In genomic region chr11:50477486-50478070, GRCm38 (mm10) we compare ENCODE assay signal across 11 mouse cellular contexts. TPM values are rescaled to one million over a fixed set of nuclear protein-coding genes. Genes with fewer than 3 reads are reported as not detected.
DNase-seq lines count a peak whose midpoint lies in the region; ATAC-seq lines count a peak whose summit lies in the region.
"Had no signal": no experiment of that assay in that cellular context is flagged by ENCODE, and none has a peak within 500 bp of the region (broad histone marks: within the 10 kb centered on the region; RNA-seq: fewer than 3 reads in every experiment).

No protein-coding gene starts in this region.

- no peaks in the 10 kb centered on the region for H3K36me3 ChIP-seq in forebrain, embryonic 12.5 days (replicated peaks)
- H3K36me3 ChIP-seq in forebrain, embryonic 10.5 days (replicated peaks): no peaks in the 10 kb centered on the region
- no peaks in the 10 kb centered on the region for H3K36me3 ChIP-seq in heart, embryonic 11.5 days (ENCODE audit: control insufficient read depth, insufficient read depth, low read length)
- H3K36me3 ChIP-seq in hindbrain, embryonic 13.5 days: no peaks in the 10 kb centered on the region
- H3K36me3 ChIP-seq in hindbrain, embryonic 14.5 days (replicated peaks; ENCODE audit: control insufficient read depth, insufficient read depth): no peaks in the 10 kb centered on the region
- H3K36me3 ChIP-seq: kidney, embryonic 15.5 days had no signal

- peaks cover 19% of the 10 kb centered on the region for H3K4me1 ChIP-seq in forebrain, embryonic 12.5 days
- peaks cover 7% of the 10 kb centered on the region; the same call in 1 of the 2 replicates for H3K4me1 ChIP-seq in forebrain, embryonic 10.5 days
- H3K4me1 ChIP-seq in heart, embryonic 11.5 days (ENCODE audit: control insufficient read depth, insufficient read depth, low read length): peaks cover 11% of the 10 kb centered on the region
- H3K4me1 ChIP-seq in hindbrain, embryonic 13.5 days (replicated peaks): peaks cover 13% of the 10 kb centered on the region
- H3K4me1 ChIP-seq in hindbrain, embryonic 14.5 days (replicated peaks; ENCODE audit: control insufficient read depth, insufficient read depth, low read length): peaks cover 10% of the 10 kb centered on the region; the same call in 1 of the 2 replicates
- H3K4me1 ChIP-seq: kidney, embryonic 15.5 days had no signal

- no peak for DNase-seq in forebrain, embryonic 10.5 days (ENCODE audit: extremely low spot score, low spot score)
- no peak for DNase-seq in heart, postnatal 14 days
- no peak for DNase-seq in hindbrain, embryonic 14.5 days (ENCODE audit: low spot score)
- peak; percentile 35 for DNase-seq in brain, adult 2 months (ENCODE audit: low read depth, low spot score)
- no peak for DNase-seq in natural killer cell, adult 2 months (ENCODE audit: low spot score in 2 of 2)
- DNase-seq: lung, adult 18-20 months had no signal

- intact Hi-C loops in heart, postnatal 14 days (cut with DNase I): no loop called here

- 73% methylated on average over 11 of the region's 11 CpGs for WGBS in forebrain, embryonic 12.5 days
- WGBS in forebrain, embryonic 10.5 days: 86% methylated on average over 11 of the region's 11 CpGs
- 69% methylated on average over 11 of the region's 11 CpGs for WGBS in heart, embryonic 11.5 days (ENCODE audit: insufficient replicate concordance)
- 69% methylated on average over 11 of the region's 11 CpGs for WGBS in hindbrain, embryonic 13.5 days
- 65% methylated on average over 11 of the region's 11 CpGs for WGBS in hindbrain, embryonic 14.5 days

- no peaks in the 10 kb centered on the region for H3K9me3 ChIP-seq in forebrain, embryonic 12.5 days
- H3K9me3 ChIP-seq in forebrain, embryonic 10.5 days: no peaks in the 10 kb centered on the region
- no peaks in the 10 kb centered on the region for H3K9me3 ChIP-seq in heart, embryonic 11.5 days (replicated peaks; ENCODE audit: control insufficient read depth, low read length)
- no peaks in the 10 kb centered on the region for H3K9me3 ChIP-seq in hindbrain, embryonic 13.5 days
- H3K9me3 ChIP-seq in hindbrain, embryonic 14.5 days (ENCODE audit: control insufficient read depth, low read length): no peaks in the 10 kb centered on the region
- H3K9me3 ChIP-seq: kidney, embryonic 15.5 days had no signal

- H3K27ac ChIP-seq in forebrain, embryonic 12.5 days: peak overlapping the region; percentile 38; the same call in 1 of the 2 replicates
- no peak overlapping the region for H3K27ac ChIP-seq in forebrain, embryonic 10.5 days
- no peak overlapping the region for H3K27ac ChIP-seq in heart, embryonic 11.5 days (ENCODE audit: low read depth, low read length)
- 0 out of 2 replicates have a peak overlapping the region, but pooled peaks have one; percentile 1 for H3K27ac ChIP-seq in hindbrain, embryonic 13.5 days
- no peak overlapping the region for H3K27ac ChIP-seq in hindbrain, embryonic 14.5 days
- H3K27ac ChIP-seq: kidney, embryonic 15.5 days had no signal

- no peak for ATAC-seq in forebrain, embryonic 12.5 days (ENCODE audit: low FRiP score)
- no peak for ATAC-seq in heart, embryonic 11.5 days (replicated peaks; ENCODE audit: insufficient number of reproducible peaks, low FRiP score, low TSS enrichment)
- ATAC-seq in hindbrain, embryonic 13.5 days (ENCODE audit: low FRiP score): no peak
- ATAC-seq in hindbrain, embryonic 14.5 days (ENCODE audit: low FRiP score): no peak; the same call in 1 of the 2 replicates
- ATAC-seq: intestine, embryonic 16.5 days had no signal

- no peak overlapping the region for H3K4me3 ChIP-seq in forebrain, embryonic 12.5 days (replicated peaks)
- H3K4me3 ChIP-seq in forebrain, embryonic 10.5 days: no peak overlapping the region
- H3K4me3 ChIP-seq in heart, embryonic 11.5 days (ENCODE audit: low read depth, low read length): no peak overlapping the region
- no peak overlapping the region for H3K4me3 ChIP-seq in hindbrain, embryonic 13.5 days
- H3K4me3 ChIP-seq in hindbrain, embryonic 14.5 days (replicated peaks; ENCODE audit: low read length): no peak overlapping the region
- H3K4me3 ChIP-seq: kidney, embryonic 15.5 days had no signal

- 0 out of 2 replicates have a peak, but pooled peaks cover 3% of the 10 kb centered on the region for H3K27me3 ChIP-seq in forebrain, embryonic 12.5 days
- H3K27me3 ChIP-seq in forebrain, embryonic 10.5 days (ENCODE audit: poor library complexity, severe bottlenecking): no peaks in the 10 kb centered on the region
- no peaks in the 10 kb centered on the region for H3K27me3 ChIP-seq in heart, embryonic 11.5 days (ENCODE audit: control insufficient read depth, insufficient read depth, low read length)
- H3K27me3 ChIP-seq in hindbrain, embryonic 13.5 days: no peaks in the 10 kb centered on the region
- no peaks in the 10 kb centered on the region for H3K27me3 ChIP-seq in hindbrain, embryonic 14.5 days (ENCODE audit: control insufficient read depth, insufficient read depth, low read length)
- H3K27me3 ChIP-seq: kidney, embryonic 15.5 days had no signal

- H3K9ac ChIP-seq in forebrain, embryonic 12.5 days: no peak overlapping the region
- H3K9ac ChIP-seq in heart, embryonic 11.5 days (ENCODE audit: low read depth, low read length): no peak overlapping the region
- no peak overlapping the region for H3K9ac ChIP-seq in hindbrain, embryonic 13.5 days
- no peak overlapping the region for H3K9ac ChIP-seq in hindbrain, embryonic 14.5 days
- H3K9ac ChIP-seq: kidney, embryonic 15.5 days had no signal

- H3K4me2 ChIP-seq in forebrain, embryonic 12.5 days: no peak overlapping the region
- H3K4me2 ChIP-seq in heart, embryonic 11.5 days: peak overlapping the region; percentile 24; the same call in 1 of the 2 replicates
- H3K4me2 ChIP-seq in hindbrain, embryonic 13.5 days: no peak overlapping the region
- no peak overlapping the region for H3K4me2 ChIP-seq in hindbrain, embryonic 14.5 days (replicated peaks)
- H3K4me2 ChIP-seq: kidney, embryonic 15.5 days had no signal

RNA-seq across cellular contexts. Expression of gene Rufy1, which starts 46.7 kb away (rescaled TPM):
- polyA plus RNA-seq in forebrain, embryonic 12.5 days (2016; fragmentation: Nextera tagmentation; extraction: Ambion mirVana): 30.7 and 31.5 TPM in 2 replicates
- polyA plus RNA-seq in forebrain, embryonic 10.5 days (2016; fragmentation: Nextera tagmentation; extraction: Ambion mirVana): 23.1 and 24.0 TPM in 2 replicates
- 19.5 and 20.0 TPM in 2 replicates for polyA plus RNA-seq in heart, embryonic 11.5 days (2014; fragmentation: Nextera tagmentation; extraction: Ambion mirVana)
- total RNA-seq in heart, postnatal 14 days (2021): 10 to 100 TPM; 27.1 to 27.7 TPM
- polyA plus RNA-seq in hindbrain, embryonic 13.5 days (2015; fragmentation: Nextera tagmentation; extraction: Ambion mirVana): 22.7 and 27.5 TPM in 2 replicates
- polyA plus RNA-seq in hindbrain, embryonic 14.5 days (2014; fragmentation: Nextera tagmentation; extraction: Ambion mirVana): 27.0 and 27.7 TPM in 2 replicates

Comparison
In these comparisons a context has a peak if more than half of its experiments do, and no peak if none do; other contexts are left out.
1. H3K27ac ChIP-seq: peak in forebrain, embryonic 12.5 days (single experiment) and hindbrain, embryonic 13.5 days (single experiment); none in forebrain, embryonic 10.5 days (single experiment), heart, embryonic 11.5 days (single experiment) and hindbrain, embryonic 14.5 days (single experiment).